Mouse (Mus musculus) heart, adult 18-20 months (tissue): ENCODE measurements at regions not wholly inside any gene's neighbourhood (a gene's known extent, or its start where the extent isn't known, plus 50 kb on each side); places are given as distances from the start of the nearest gene placed in this dataset.
"Not testable (repeated sequence)": the region's sequence is repeated elsewhere in the genome, so short reads cannot be mapped to it uniquely, and the experiment has no call there.

Experiments used
- DNase-seq, 2 experiments: peaks; one replicate each; pipeline ENCODE4 v3.0.0; 2021 to 2022; ENCODE audit warnings: mixed read lengths in 1 of 2

- DNase-seq: no peak
These were observed 151.4 kb upstream of the 1700012A03Rik start for GRCm38 (mm10) chr6:31898609-31899008.

- DNase-seq: no peak
These were observed 153.0 kb upstream of the 1700012A03Rik start for GRCm38 (mm10) chr6:31897001-31897400.

- DNase-seq: no peak
These were observed 154.2 kb upstream of the 1700012A03Rik start for GRCm38 (mm10) chr6:31895835-31896234.

- no peak for DNase-seq
These were observed 163.1 kb upstream of the 1700012A03Rik start for GRCm38 (mm10) chr6:31886931-31887330.

GRCm38 (mm10) chr6:31885196-31885595, 164.8 kb upstream of the 1700012A03Rik start:
- DNase-seq: not testable (repeated sequence)

- peak; percentile 7 to 61 for DNase-seq
These were observed 166.3 kb upstream of the 1700012A03Rik start for GRCm38 (mm10) chr6:31883726-31884125.

- DNase-seq: no peak
These were observed 175.4 kb upstream of the 1700012A03Rik start for GRCm38 (mm10) chr6:31874616-31875015.

GRCm38 (mm10) chr6:31873911-31874310, 176.1 kb upstream of the 1700012A03Rik start:
- DNase-seq: no peak

- no peak for DNase-seq
These were observed 178.3 kb upstream of the 1700012A03Rik start for GRCm38 (mm10) chr6:31871766-31872165.

GRCm38 (mm10) chr6:31861996-31862395, 188.1 kb upstream of the 1700012A03Rik start:
- DNase-seq: no peak

- DNase-seq: no peak
These were observed 190.4 kb upstream of the 1700012A03Rik start for GRCm38 (mm10) chr6:31859621-31860020.

- peak; percentile 35 to 53 for DNase-seq
These were observed 195.8 kb upstream of the 1700012A03Rik start for GRCm38 (mm10) chr6:31854261-31854660.

GRCm38 (mm10) chr6:31846319-31846718, 203.7 kb upstream of the 1700012A03Rik start:
- no peak for DNase-seq

GRCm38 (mm10) chr6:31845671-31846070, 204.4 kb upstream of the 1700012A03Rik start:
- no peak for DNase-seq

GRCm38 (mm10) chr6:31840621-31841020, 209.4 kb upstream of the 1700012A03Rik start:
- DNase-seq: peak in 1 of 2 experiments; percentile 16

GRCm38 (mm10) chr6:31838588-31838987, 211.5 kb upstream of the 1700012A03Rik start:
- DNase-seq: peak in 1 of 2 experiments; percentile 9

- DNase-seq: no peak
These were observed 214.3 kb upstream of the 1700012A03Rik start for GRCm38 (mm10) chr6:31835795-31836194.

GRCm38 (mm10) chr6:31834503-31834902, 215.5 kb upstream of the 1700012A03Rik start:
- no peak for DNase-seq

GRCm38 (mm10) chr6:31830610-31831009, 219.4 kb upstream of the 1700012A03Rik start:
- DNase-seq: no peak

GRCm38 (mm10) chr6:31823616-31824015, 226.4 kb upstream of the 1700012A03Rik start:
- DNase-seq: no peak

- no peak for DNase-seq
These were observed 227.6 kb upstream of the 1700012A03Rik start for GRCm38 (mm10) chr6:31822186-31823085.

GRCm38 (mm10) chr6:31821621-31822020, 228.4 kb upstream of the 1700012A03Rik start:
- DNase-seq: no peak

GRCm38 (mm10) chr6:31817640-31818039, 232.4 kb upstream of the 1700012A03Rik start:
- no peak for DNase-seq

GRCm38 (mm10) chr6:31811890-31812289, 238.2 kb upstream of the 1700012A03Rik start:
- DNase-seq: no peak
